Mouse (Mus musculus) heart, postnatal 10 days (tissue): ENCODE results near the gene Map3k3. TPM values are rescaled to one million over a fixed set of nuclear protein-coding genes. Genes with fewer than 3 reads are reported as not detected.
"Not testable (repeated sequence)": the region's sequence is repeated elsewhere in the genome, so short reads cannot be mapped to it uniquely, and the experiment has no call there.

Experiments used
- DNase-seq, 2 experiments: peaks; one replicate each; pipeline ENCODE4 v3.0.0; 2021
- intact Hi-C: fragments of 180-260 bp; cut with DNase I; formaldehyde crosslinking; loops from one replicate; pipeline ENCODE4 v1.15.1; 2025
- total RNA-seq, 2 experiments: library from RNA; stranded (reverse); gene quantifications; 2 replicates each; pipeline ENCODE4 v1.2.3; 2021

Gene Map3k3
- total RNA-seq, 2 experiments from 2014 or later: 50.5 to 50.6 TPM

DNA sequence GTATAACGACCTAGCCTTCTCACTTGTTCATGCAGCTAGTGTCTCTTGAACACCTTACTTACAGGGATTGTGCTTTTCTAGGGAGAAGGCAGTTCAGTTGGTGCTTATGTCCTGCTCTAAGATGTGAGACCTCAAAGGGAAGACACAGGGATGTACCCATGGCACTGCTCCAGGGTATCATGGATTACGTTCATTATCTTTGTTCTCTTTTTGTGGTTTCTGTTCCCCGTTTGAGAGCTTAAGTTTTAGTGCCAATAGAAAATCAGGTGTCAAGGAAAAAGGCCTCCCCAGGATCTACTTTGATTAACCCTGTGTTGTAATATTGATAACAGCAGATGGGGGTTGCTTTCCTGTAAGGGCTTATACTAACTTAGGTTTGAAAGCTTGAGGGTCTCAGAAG is 10.6 kb upstream of the Map3k3 start:
- intact Hi-C loops: no loop called here
- DNase-seq: no peak

- peak; percentile 60 to 83 for DNase-seq
- intact Hi-C loops: loop anchor here (2.0 to 5.0 kb wide), 3 partner anchors 74 to 150 kb away; no protein-coding TSS in a partner anchor
These were observed 8.1 kb upstream of the Map3k3 start for GRCm38 (mm10) chr11:106076321-106076720.

- intact Hi-C loops: loop anchor here (2.0 kb wide), 2 partner anchors 14 to 50 kb away; no protein-coding TSS in a partner anchor
These were observed 623 bp downstream of the Map3k3 start for GRCm38 (mm10) chr11:106084911-106085561.

DNA sequence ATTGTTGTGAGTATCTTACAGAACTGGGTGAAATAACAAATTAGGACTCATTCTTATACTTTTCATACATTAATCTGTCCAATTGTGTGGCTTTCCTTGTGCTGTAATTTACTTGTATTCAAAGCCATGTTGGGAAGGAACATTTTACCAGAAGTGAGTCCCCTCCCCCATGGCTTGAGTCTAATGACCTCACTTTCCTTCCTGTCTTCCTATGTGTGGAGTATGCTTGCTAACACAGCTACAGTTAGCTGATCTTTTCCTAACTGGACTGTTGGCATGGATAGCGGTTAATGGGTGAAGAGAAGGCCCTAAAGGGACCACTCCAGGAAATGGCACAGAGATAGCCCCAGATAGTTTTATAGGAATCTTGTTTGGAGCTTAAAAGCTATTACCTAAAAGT is 13.8 kb downstream of the Map3k3 start:
- intact Hi-C loops: loop anchor here (2.0 kb wide), 1 partner anchor 13 kb away; the partner anchor contains the start of gene Map3k3

More at GRCm38 (mm10) chr11:106084911-106085561, 623 bp downstream of the Map3k3 start:
- peak; percentile 86 to 88 for DNase-seq

DNA sequence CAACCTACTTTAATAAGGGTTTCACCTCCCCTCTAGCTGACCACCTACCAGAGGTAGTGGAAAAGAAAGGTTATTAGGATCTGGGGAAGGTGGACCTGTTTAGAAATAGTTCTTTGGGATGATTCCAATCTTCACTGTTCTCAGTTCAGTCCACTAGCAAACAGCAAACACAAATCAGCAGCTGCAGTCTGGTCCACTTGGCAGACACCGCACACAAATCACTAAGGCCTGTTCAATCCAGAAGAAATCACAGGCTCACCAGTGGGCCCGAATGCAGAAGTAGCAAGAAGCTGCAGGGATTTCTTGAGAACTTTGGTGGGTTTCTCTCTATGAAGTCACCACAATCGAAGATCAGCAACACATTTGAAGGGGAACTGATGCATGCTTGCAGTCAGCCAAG is 18.5 kb downstream of the Map3k3 start:
- peak; percentile 22 to 24 for DNase-seq
- intact Hi-C loops: no loop called here

More for the DNA sequence above, 13.8 kb downstream of the Map3k3 start:
- peak; percentile 55 to 57 for DNase-seq

DNA sequence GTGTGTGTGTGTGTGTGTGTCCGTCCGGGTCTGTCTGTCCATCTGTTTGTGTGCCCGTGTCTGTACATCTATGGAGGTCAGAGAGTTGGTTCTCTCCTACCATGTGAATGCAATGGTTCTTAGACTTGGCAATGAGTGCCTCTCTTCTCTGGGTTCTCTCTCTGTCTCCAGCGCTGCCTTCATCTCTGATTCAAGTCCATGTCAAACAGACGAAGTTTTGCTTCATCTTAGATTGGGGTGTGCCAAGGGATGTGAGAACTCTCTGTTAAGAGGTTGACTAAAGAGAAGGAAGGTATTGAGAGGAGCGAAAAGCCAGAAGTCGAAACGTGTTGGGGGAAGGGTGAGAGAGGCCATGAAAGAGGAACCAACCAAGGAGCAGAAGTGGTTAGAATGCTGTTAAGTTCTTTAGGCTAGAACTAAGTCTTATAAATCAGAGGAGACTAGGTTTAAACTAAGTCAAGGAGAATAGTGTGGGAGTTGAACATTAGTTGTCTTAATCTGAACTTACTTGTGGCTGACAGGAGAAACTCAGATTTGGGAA is 21.7 kb downstream of the Map3k3 start:
- intact Hi-C loops: no loop called here
- no peak for DNase-seq

DNA sequence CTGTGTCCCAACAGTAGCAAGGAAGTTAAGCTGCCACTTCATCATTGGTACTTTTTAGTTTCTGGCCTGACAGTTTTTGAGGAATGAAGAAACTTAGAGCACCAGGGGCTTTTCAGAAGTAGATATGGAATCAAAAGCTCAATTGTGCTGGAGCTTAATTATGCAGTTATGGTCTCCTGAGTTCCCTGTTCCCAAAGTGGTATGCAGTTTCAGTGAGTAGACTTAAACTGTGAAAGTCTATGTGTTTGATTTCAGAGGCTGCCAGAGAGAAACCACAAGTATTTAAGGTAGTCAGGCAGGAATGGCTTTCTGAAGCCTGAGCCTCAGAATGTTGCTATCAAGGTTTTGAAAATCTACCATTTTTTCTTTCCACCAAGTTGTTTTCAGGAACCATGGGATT is 27.3 kb downstream of the Map3k3 start:
- no peak for DNase-seq
- intact Hi-C loops: no loop called here

- intact Hi-C loops: no loop called here
- DNase-seq: no peak
These were observed 37.8 kb downstream of the Map3k3 start for GRCm38 (mm10) chr11:106122221-106122620.

- DNase-seq: peak; percentile 17 to 22
- intact Hi-C loops: no loop called here
These were observed 38.3 kb downstream of the Map3k3 start for GRCm38 (mm10) chr11:106122736-106123135.

DNA sequence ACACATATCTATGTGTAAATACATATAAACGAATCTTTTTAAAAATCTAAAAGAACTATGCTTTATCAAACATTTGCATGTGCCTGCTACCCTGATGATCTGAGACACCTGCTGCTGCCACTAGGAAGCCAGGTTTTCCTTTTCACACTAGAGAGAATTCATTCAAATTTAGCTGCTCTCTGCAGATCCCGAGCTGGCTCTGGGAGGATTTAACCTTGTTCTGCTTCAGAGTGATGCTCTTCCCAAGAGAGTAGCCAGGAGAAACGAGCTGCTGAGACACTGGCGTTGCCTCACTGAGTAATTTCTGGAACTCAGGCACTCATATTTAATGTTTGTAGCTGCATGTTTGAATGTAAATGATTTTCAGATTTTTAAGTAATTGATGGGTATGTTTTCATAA is 40.4 kb downstream of the Map3k3 start:
- intact Hi-C loops: no loop called here

DNA sequence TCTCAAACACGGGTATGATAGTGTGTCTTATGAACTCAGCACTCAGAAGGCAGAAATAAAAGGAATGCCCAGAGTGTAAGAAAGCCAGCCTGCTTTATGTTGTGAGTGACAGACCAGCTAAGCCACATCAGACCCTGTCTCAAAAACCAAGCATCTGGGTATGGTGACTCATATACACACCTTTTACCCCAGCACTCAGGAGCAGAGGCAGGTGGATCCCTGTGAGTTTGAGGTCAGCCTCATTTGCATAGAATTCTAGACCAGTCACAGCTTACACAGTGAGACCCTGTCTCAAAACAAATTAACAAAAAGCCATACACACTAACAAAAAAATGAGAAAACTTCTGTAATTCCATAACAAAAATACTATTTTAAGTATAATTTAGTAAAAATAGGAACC is 41.4 kb downstream of the Map3k3 start:
- intact Hi-C loops: no loop called here
- no peak for DNase-seq

More for the DNA sequence above, 40.4 kb downstream of the Map3k3 start:
- no peak for DNase-seq

GRCm38 (mm10) chr11:106126727-106127373 is 42.4 kb downstream of the Map3k3 start:
- DNase-seq, intact Hi-C loops: not testable (repeated sequence)

DNA sequence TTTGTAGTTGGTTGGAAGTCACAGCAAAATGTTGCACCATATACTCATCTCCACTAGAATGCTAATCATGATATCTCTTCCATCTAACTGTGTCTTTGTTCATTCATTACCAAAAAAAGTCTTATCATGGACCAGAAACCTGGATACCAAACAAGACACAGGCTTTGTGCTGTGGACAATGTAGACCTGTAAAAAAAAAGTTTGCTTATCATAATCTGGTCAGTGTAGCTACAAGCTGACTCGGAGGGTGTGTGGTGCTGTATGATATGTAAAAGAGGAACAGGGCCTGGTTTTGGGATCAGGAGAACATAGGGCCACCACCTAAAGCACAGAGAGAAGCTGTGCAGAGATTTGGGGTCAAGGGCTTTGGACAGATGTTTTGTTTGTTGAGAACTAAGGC is 45.1 kb downstream of the Map3k3 start:
- intact Hi-C loops: no loop called here
- no peak for DNase-seq

DNA sequence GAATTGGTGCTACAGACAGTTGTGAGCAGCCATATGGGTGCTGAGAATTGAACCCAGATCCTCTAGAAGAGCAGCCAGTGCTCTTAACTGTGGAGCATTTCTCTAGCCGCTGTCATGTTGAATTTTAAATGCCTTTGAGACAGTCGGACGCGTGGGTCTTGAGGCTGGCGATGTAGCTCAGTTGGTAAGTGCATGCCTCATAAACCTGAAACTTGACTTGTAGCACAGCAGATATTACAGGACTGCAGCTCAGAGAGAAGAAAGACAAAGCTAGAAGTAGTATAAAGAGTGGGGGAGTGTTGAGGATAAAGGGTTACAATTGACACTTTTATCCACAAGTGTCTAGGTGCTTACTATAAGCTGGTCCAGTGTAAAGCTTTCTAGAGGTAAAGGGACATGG is 48.1 kb downstream of the Map3k3 start:
- no peak for DNase-seq
- intact Hi-C loops: no loop called here

DNA sequence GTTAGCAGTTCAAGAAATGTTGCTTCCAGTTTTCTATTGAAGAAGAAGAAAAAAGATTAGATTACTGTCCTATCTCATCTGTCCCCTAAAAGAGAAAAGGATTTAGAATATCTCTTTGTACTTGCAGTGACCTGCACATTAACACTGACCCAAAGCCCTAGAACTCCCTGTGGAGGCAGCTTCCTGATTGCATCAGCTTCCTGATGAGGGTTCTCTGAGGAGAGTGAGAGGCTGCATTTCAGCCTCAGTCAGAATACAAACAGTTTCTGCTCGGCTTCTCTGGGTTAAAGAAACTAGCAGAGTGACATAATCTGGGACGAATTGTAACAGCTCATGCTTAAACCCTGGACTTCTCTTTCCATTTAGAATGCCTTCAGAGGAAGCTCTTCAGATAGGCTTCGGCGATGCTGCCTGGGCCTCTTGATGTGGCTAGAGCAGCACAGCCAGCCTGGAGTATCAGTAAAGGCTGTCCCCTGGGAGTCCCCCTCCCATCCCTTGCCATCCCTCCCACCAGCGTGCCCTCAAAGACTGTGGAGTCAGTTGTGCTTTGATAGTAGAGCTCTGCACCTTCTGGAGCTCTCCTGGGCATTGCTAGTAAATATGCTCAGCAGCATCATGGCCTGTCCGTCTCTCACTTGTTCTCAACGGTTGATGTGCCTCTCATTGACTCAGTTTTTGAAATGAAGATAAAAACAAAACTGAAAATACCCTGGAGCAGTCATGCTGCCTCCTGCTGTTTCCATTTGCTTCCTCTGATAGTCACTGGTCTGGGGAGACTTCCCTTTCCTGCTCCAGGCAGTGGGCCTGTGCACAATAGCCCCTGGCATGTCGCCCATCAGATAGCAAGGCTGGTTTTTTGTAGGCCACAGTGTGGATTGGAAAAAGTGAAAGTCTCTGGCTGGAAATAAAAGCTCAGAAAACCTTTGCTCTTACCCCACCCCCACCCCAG is 50.4 kb downstream of the Map3k3 start:
- intact Hi-C loops: loop anchor here (1.0 to 2.0 kb wide), 2 partner anchors 22 to 50 kb away; partner anchors contain the start of gene Map3k3
- DNase-seq: peak; percentile 88 to 90

GRCm38 (mm10) chr11:106151219-106151618 is 66.8 kb downstream of the Map3k3 start:
- intact Hi-C loops: no loop called here
- no peak for DNase-seq

DNA sequence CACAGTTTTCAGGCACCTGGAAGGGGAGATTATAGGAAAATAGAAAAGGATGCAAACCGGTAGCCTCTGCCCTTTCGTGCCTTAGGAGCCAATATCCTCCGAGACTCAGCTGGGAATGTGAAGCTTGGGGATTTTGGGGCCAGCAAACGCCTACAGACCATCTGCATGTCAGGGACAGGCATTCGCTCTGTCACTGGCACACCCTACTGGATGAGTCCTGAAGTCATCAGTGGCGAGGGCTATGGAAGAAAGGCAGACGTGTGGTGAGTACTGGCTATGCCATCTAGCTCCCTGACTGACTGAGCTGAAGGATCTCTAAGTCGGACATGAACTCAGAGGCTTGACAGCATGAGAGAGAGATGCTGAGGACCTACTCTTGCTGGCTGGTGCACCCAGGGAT is 67.7 kb downstream of the Map3k3 start:
- intact Hi-C loops: no loop called here
- no peak for DNase-seq

DNA sequence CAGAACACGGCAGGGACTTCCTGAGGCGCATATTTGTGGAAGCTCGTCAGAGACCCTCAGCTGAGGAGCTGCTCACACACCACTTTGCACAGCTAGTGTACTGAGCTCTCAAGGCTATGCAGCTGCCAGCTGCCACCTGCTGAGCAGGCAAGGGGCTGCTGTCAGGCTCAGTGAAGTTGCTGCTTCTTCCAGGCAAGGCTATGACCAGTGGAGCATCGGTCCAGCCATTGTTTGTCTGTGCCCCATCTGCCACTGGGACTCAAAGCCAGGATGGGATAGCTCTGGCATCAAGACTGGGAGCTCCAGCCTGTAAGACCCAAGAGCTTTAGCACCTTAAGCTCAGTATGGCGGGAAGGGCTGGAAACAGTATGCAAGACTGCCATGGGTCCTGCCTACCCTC is 69.7 kb downstream of the Map3k3 start:
- intact Hi-C loops: no loop called here
- DNase-seq: no peak

GRCm38 (mm10) chr11:106154770-106155169 is 70.4 kb downstream of the Map3k3 start:
- intact Hi-C loops: no loop called here
- no peak for DNase-seq

DNA sequence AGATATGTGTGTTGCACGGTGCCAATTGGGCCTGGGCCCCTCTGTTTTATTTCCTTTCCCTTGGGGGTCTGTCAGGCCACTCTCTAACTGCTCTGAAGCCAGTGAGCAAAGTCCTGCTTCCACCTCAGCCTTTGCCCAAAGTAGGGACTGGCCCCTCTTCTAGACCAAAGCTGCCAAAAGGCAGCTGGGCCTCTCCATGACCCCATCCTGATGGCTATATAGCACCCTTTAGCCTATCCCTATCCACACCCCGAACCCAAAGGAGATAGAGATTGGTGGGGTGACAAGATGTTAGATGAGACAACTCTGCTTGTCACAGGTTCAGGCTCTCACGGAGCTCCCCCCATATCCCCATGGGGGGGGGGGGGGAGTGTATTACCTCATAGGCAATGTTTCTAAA is 71.3 kb downstream of the Map3k3 start:
- intact Hi-C loops: no loop called here
- DNase-seq: no peak

DNA sequence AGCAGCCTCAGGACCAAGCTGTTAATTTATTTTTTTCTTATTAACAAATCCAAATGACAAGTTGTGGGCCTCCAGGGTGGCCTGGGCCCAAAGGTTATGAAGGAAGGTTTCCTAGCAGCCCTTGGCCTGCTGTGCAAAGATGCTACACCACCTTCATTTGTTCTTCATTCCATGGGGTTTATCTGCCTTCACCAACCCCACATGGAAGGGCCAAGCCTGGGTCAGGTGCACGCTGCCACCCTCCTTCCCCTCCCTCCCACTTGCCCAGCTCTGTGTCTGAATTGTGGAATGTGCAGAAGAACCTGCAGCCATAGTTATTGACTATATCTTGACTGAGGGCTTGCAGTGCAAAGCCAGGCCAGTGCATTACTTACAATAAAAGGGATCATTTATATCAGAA is 71.8 kb downstream of the Map3k3 start:
- intact Hi-C loops: no loop called here

More for the DNA sequence above, 71.8 kb downstream of the Map3k3 start:
- no peak for DNase-seq
